Mouse (Mus musculus) erythroblast, adult 5-6 weeks (primary cell): ENCODE results near the gene Pum2. TPM values are rescaled to one million over a fixed set of nuclear protein-coding genes. Genes with fewer than 3 reads are reported as not detected.
"Not testable (repeated sequence)": the region's sequence is repeated elsewhere in the genome, so short reads cannot be mapped to it uniquely, and the experiment has no call there.

Experiments used
- ATAC-seq: replicated peaks from 2 replicates; pipeline ENCODE4 v1.8.0; 2016; ENCODE audit warnings: moderate number of reproducible peaks, mild to moderate bottlenecking, moderate TSS enrichment, inconsistent platforms; ENCODE audit not compliant: poor library complexity, low FRiP score, severe bottlenecking
- total RNA-seq, 2 experiments: library from RNA; stranded (forward) in 1 of 2; stranded (reverse) in 1 of 2; fragments of 150-400 nt in 1 of 2; fragments of 200-764, 138-1000 nt in 1 of 2; gene quantifications; 2 replicates each; pipeline versions ENCODE4 v1.2.3 to v1.2.4; 2015 to 2017; ENCODE audit warnings: low replicate concordance in 2 of 2

The Pum2 gene
- total RNA-seq, 2 experiments from 2014 or later: 73.8 to 76.8 TPM

- no peak for ATAC-seq
These were observed 6.3 kb upstream of the Pum2 start for GRCm38 (mm10) chr12:8667473-8668255.

- no peak for ATAC-seq
These were observed 4.5 kb upstream of the Pum2 start for GRCm38 (mm10) chr12:8669421-8669820.

GRCm38 (mm10) chr12:8669846-8670245 lies 4.1 kb upstream of the Pum2 start:
- no peak for ATAC-seq

GRCm38 (mm10) chr12:8673121-8673973 lies 587 bp upstream of the Pum2 start:
- ATAC-seq: peak; percentile 1; the same call in 1 of the 2 replicates

- no peak for ATAC-seq
These were observed 487 bp downstream of the Pum2 start for GRCm38 (mm10) chr12:8674377-8674864.

- ATAC-seq: no peak
These were observed 982 bp downstream of the Pum2 start for GRCm38 (mm10) chr12:8674891-8675341.

- ATAC-seq: no peak
These were observed 1.4 kb downstream of the Pum2 start for GRCm38 (mm10) chr12:8675361-8675760.

GRCm38 (mm10) chr12:8676341-8676740 lies 2.4 kb downstream of the Pum2 start:
- ATAC-seq: no peak

- no peak for ATAC-seq
These were observed 4.0 kb downstream of the Pum2 start for GRCm38 (mm10) chr12:8677926-8678325.

- ATAC-seq: no peak
These were observed 10.3 kb downstream of the Pum2 start for GRCm38 (mm10) chr12:8684200-8684599.

- peak; percentile 52; the same call in 1 of the 2 replicates for ATAC-seq
These were observed 11.1 kb downstream of the Pum2 start for GRCm38 (mm10) chr12:8685036-8685435.

GRCm38 (mm10) chr12:8689882-8690281 lies 15.9 kb downstream of the Pum2 start:
- not testable (repeated sequence) for ATAC-seq

GRCm38 (mm10) chr12:8698895-8699294 lies 25.0 kb downstream of the Pum2 start:
- peak; percentile 86 for ATAC-seq

GRCm38 (mm10) chr12:8703988-8704387 lies 30.1 kb downstream of the Pum2 start:
- no peak for ATAC-seq

- ATAC-seq: peak; percentile 95
These were observed 34.9 kb downstream of the Pum2 start for GRCm38 (mm10) chr12:8708876-8709275.

GRCm38 (mm10) chr12:8712665-8713064 lies 38.7 kb downstream of the Pum2 start:
- ATAC-seq: no peak

- no peak for ATAC-seq
These were observed 42.2 kb downstream of the Pum2 start for GRCm38 (mm10) chr12:8716093-8716492.

- ATAC-seq: no peak
These were observed 53.0 kb downstream of the Pum2 start for GRCm38 (mm10) chr12:8726890-8727289.

GRCm38 (mm10) chr12:8728739-8729138 lies 54.8 kb downstream of the Pum2 start:
- ATAC-seq: no peak

GRCm38 (mm10) chr12:8753654-8754053 lies 79.7 kb downstream of the Pum2 start:
- ATAC-seq: no peak

- 0 out of 2 replicates have a peak, but pooled peaks have one; percentile 44 for ATAC-seq
These were observed 80.2 kb downstream of the Pum2 start for GRCm38 (mm10) chr12:8754116-8754515.
